Mouse (Mus musculus) liver, adult 2 months (tissue): ENCODE data around the gene Tcte3.
"Not testable (repeated sequence)": the region's sequence is repeated elsewhere in the genome, so short reads cannot be mapped to it uniquely, and the experiment has no call there.

ENCODE experiments used
- CTCF ChIP-seq: fragments of 200-500 bp; IDR thresholded peaks from 2 replicates; pipeline ENCODE4 v1.5.1; 2011; ENCODE audit warnings: low read depth, low read length, control low read depth
- POLR2A ChIP-seq: fragments of 200-500 bp; IDR thresholded peaks from 2 replicates; pipeline ENCODE4 v1.6.1; 2011; ENCODE audit warnings: low read length, control low read depth; ENCODE audit not compliant: insufficient read depth; ENCODE audit errors: extremely low read depth

- not testable (repeated sequence) for TF ChIP-seq CTCF, POLR2A
Measured at GRCm38 (mm10) chr17:15000047-15000446, 41.2 kb downstream of the Tcte3 start.
